Comparison of ENCODE assay signal across 14 mouse cellular contexts in genomic region chr5:29205690-29206089, GRCm38 (mm10). TPM values are rescaled to one million over a fixed set of nuclear protein-coding genes. Genes with fewer than 3 reads are reported as not detected.
"Had no signal": no experiment of that assay in that cellular context is flagged by ENCODE, and none has a peak within 500 bp of the region (broad histone marks: within the 10 kb centered on the region; RNA-seq: fewer than 3 reads in every experiment).

No protein-coding gene starts in this region.

- H3K4me2 ChIP-seq: hindbrain, embryonic 15.5 days; limb, embryonic 12.5 days; midbrain, embryonic 11.5 days; midbrain, embryonic 15.5 days had no signal

- H3K9ac ChIP-seq: hindbrain, embryonic 15.5 days; limb, embryonic 12.5 days; liver, embryonic 14.5 days; midbrain, embryonic 15.5 days had no signal

- DNase-seq: kidney, adult 18-20 months; kidney, postnatal 14 days; liver; lung, adult 18-20 months; lung, postnatal 4 days; right cerebral cortex, adult 18-20 months; right cerebral cortex, postnatal 25 days had no signal

- H3K27ac ChIP-seq: hindbrain, embryonic 15.5 days; limb, embryonic 12.5 days; liver, embryonic 14.5 days; midbrain, embryonic 15.5 days had no signal

- H3K4me3 ChIP-seq: hindbrain, embryonic 15.5 days; limb, embryonic 12.5 days; midbrain, embryonic 15.5 days had no signal

- H3K9me3 ChIP-seq: hindbrain, embryonic 15.5 days; limb, embryonic 12.5 days; midbrain, embryonic 15.5 days had no signal

- H3K4me1 ChIP-seq: hindbrain, embryonic 15.5 days; limb, embryonic 12.5 days; midbrain, embryonic 15.5 days had no signal

- H3K36me3 ChIP-seq: limb, embryonic 12.5 days had no signal

- ATAC-seq: midbrain, embryonic 15.5 days had no signal

- H3K27me3 ChIP-seq: hindbrain, embryonic 15.5 days; limb, embryonic 12.5 days; midbrain, embryonic 15.5 days had no signal

RNA-seq across cellular contexts. Expression of gene Rnf32, which starts 9.9 kb away (rescaled TPM):
- total RNA-seq: megakaryocyte, adult 5-6 weeks; monocyte, adult 5-6 weeks had no signal
